In the genomic region with DNA sequence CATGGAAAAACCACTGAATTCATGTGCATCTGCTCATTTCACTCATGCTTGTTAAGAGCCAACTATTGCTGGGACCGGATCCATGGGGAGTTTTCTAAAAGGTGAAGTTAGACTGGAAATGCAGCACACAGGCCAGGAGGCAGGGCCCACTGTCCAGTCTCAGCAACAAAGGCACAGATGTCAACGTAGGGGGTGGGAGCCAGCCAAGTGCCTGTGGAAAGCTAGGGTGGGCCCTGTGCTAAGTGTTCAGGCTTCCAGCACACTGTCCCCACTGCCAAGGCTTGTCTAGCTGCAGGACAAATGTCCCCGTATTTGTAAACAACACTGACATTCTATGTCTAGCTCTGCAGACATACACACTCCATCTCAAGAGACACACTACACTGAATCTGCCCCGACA, we compare ENCODE assay signal across 15 mouse cellular contexts.
"Had no signal": no experiment of that assay in that cellular context is flagged by ENCODE, and none has a peak within 500 bp of the region (broad histone marks: within the 10 kb centered on the region; RNA-seq: fewer than 3 reads in every experiment).

No protein-coding gene starts in this region.

- H3K9ac ChIP-seq: neural tube, embryonic 15.5 days; stomach, embryonic 15.5 days had no signal

- H3K9me3 ChIP-seq: neural tube, embryonic 15.5 days; stomach, embryonic 15.5 days had no signal

- DNase-seq: retina, postnatal 1 day; right cerebral cortex, adult 18-20 months; right cerebral cortex, postnatal 14 days; right cerebral cortex, postnatal 25 days; right cerebral cortex, postnatal 4 days; spleen, adult 18-20 months; thymus, adult 18-20 months; thymus, adult 2 months; thymus, postnatal 14 days; thymus, postnatal 25 days; thymus, postnatal 36 days; thymus, postnatal 4 days had no signal

- H3K27ac ChIP-seq: neural tube, embryonic 15.5 days; stomach, embryonic 15.5 days; stomach, postnatal 0 days had no signal

- H3K4me3 ChIP-seq: neural tube, embryonic 15.5 days; stomach, embryonic 15.5 days had no signal

- H3K4me2 ChIP-seq: neural tube, embryonic 15.5 days; stomach, embryonic 15.5 days had no signal

- H3K27me3 ChIP-seq: neural tube, embryonic 15.5 days; stomach, embryonic 15.5 days had no signal

- H3K4me1 ChIP-seq: neural tube, embryonic 15.5 days had no signal
